Mouse (Mus musculus) cerebellum, adult 8-10 months (tissue): ENCODE measurements at regions not wholly inside any gene's neighbourhood (a gene's known extent, or its start where the extent isn't known, plus 50 kb on each side); places are given as distances from the start of the nearest gene placed in this dataset.
"Not testable (repeated sequence)": the region's sequence is repeated elsewhere in the genome, so short reads cannot be mapped to it uniquely, and the experiment has no call there.

Experiments
- DNase-seq: peaks from one replicate; pipeline ENCODE4 v3.0.0; 2022

GRCm38 (mm10) chr7:87096500-87096899 is 100.6 kb downstream of the Vmn2r79 start:
- DNase-seq = no peak

- DNase-seq = not testable (repeated sequence)
These were observed 103.7 kb downstream of the Vmn2r79 start for GRCm38 (mm10) chr7:87099611-87100010.

GRCm38 (mm10) chr7:87100377-87100776 is 104.5 kb downstream of the Vmn2r79 start:
- DNase-seq = not testable (repeated sequence)

- not testable (repeated sequence) for DNase-seq
These were observed 105.4 kb downstream of the Vmn2r79 start for GRCm38 (mm10) chr7:87101281-87101680.

- peak; percentile 3 for DNase-seq
These were observed 114.5 kb downstream of the Vmn2r79 start for GRCm38 (mm10) chr7:87110312-87110984.

GRCm38 (mm10) chr7:87110985-87111372 is 115.1 kb downstream of the Vmn2r79 start:
- DNase-seq = no peak

- DNase-seq = peak; percentile 5
These were observed 117.7 kb downstream of the Vmn2r79 start for GRCm38 (mm10) chr7:87113654-87114053.

GRCm38 (mm10) chr7:87122516-87122915 is 123.4 kb upstream of the Nox4 start:
- DNase-seq = no peak

- no peak for DNase-seq
These were observed 100.0 kb upstream of the Nox4 start for GRCm38 (mm10) chr7:87145896-87146295.

GRCm38 (mm10) chr7:87147703-87148102 is 98.2 kb upstream of the Nox4 start:
- no peak for DNase-seq

GRCm38 (mm10) chr7:87148681-87149080 is 97.2 kb upstream of the Nox4 start:
- no peak for DNase-seq

- no peak for DNase-seq
These were observed 94.9 kb upstream of the Nox4 start for GRCm38 (mm10) chr7:87150991-87151390.

- no peak for DNase-seq
These were observed 59.3 kb upstream of the Nox4 start for GRCm38 (mm10) chr7:87186443-87187153.

- DNase-seq = no peak
These were observed 50.2 kb upstream of the Nox4 start for GRCm38 (mm10) chr7:87195647-87196046.
